Comparison of ENCODE assay signal across 8 mouse cellular contexts in the genomic region with DNA sequence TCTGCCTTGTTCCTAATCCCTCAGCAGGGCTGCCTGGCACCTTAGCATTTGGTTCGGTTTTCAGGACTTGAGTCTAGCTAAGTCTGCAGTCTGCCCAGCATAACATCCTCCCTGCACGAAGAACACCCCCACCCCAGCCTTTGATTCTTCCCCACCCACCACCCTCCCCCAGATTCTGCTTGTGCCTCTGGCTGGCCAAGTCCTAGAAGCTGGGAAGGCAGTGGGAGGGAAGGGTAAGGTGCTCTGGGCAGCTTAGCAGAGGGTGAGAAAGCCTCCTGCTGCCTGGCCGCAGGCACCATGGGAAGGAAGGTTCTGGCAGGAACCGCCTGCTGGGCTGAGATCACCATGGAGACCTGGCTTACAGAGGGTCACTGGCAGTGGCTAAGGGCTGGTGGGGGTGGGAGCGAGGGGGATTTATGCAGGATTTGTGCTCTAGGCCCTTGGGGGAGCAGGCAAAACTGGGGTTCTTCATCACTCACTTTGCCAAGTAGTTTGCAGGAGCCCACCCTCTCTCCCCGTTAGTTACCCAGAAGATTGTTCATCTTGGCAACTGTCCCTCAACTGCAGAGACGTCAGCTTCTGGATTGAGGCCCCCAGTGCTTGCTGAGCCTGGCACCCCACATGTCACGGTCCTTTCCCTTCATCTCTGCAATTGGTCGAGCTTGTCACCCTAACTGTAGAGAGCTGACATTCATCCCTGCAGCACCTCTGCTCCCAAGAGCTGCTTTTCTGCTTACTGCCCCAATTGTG. TPM values are rescaled to one million over a fixed set of nuclear protein-coding genes. Genes with fewer than 3 reads are reported as not detected.
DNase-seq lines count a peak whose midpoint lies in the region; ATAC-seq and TF ChIP-seq lines count a peak whose summit lies in the region.

No protein-coding gene starts in this region.

- peak overlapping the region; percentile 52 for H3K27ac ChIP-seq in kidney, embryonic 16.5 days (ENCODE audit: low read length)
- H3K27ac ChIP-seq in forebrain, embryonic 15.5 days (replicated peaks) = peak overlapping the region; percentile 77
- H3K27ac ChIP-seq in liver, embryonic 13.5 days = peak overlapping the region; percentile 51; the same call in 1 of the 2 replicates

- no peak for TF ChIP-seq POLR2A in brain, embryonic 14.5 days (IDR thresholded peaks at IDR 0.05; ENCODE audit: borderline replicate concordance, extremely low read depth, insufficient read depth, insufficient read length, poor library complexity, severe bottlenecking)

- no peak for TF ChIP-seq CTCF in brain, embryonic 14.5 days (IDR thresholded peaks at IDR 0.05; ENCODE audit: borderline replicate concordance, extremely low read depth, insufficient read depth, insufficient read length)

- no peak for DNase-seq in kidney, adult 9 months
- peak; percentile 84 for DNase-seq in brain, embryonic 14.5 days (ENCODE audit: low read depth)
- DNase-seq in liver, embryonic 13.5 days = no peak
- DNase-seq in urinary bladder, adult 2 months (ENCODE audit: low spot score) = no peak

- no peaks in the 10 kb centered on the region for H3K9me3 ChIP-seq in kidney, embryonic 16.5 days (ENCODE audit: low read length)
- no peaks in the 10 kb centered on the region for H3K9me3 ChIP-seq in forebrain, embryonic 15.5 days
- no peaks in the 10 kb centered on the region for H3K9me3 ChIP-seq in liver, embryonic 13.5 days (replicated peaks)

- H3K4me3 ChIP-seq in kidney, embryonic 16.5 days (ENCODE audit: low read length) = no peak overlapping the region
- H3K4me3 ChIP-seq in forebrain, embryonic 15.5 days = no peak overlapping the region
- no peak overlapping the region for H3K4me3 ChIP-seq in liver, embryonic 13.5 days (replicated peaks)

- 32% methylated on average over 9 of the region's 9 CpGs for WGBS in kidney, embryonic 16.5 days
- WGBS in forebrain, embryonic 15.5 days = 7% methylated on average over 9 of the region's 9 CpGs
- WGBS in liver, embryonic 13.5 days (ENCODE audit: insufficient replicate concordance) = 56% methylated on average over 9 of the region's 9 CpGs

- H3K27me3 ChIP-seq in kidney, embryonic 16.5 days (ENCODE audit: insufficient read depth, low read length) = no peaks in the 10 kb centered on the region
- no peaks in the 10 kb centered on the region for H3K27me3 ChIP-seq in forebrain, embryonic 15.5 days
- no peaks in the 10 kb centered on the region for H3K27me3 ChIP-seq in liver, embryonic 13.5 days

- H3K36me3 ChIP-seq in kidney, embryonic 16.5 days (ENCODE audit: insufficient read depth, low read length) = peaks cover 49% of the 10 kb centered on the region
- H3K36me3 ChIP-seq in forebrain, embryonic 15.5 days = peaks cover 25% of the 10 kb centered on the region; the same call in 1 of the 2 replicates
- peaks cover 6% of the 10 kb centered on the region; the same call in 1 of the 2 replicates for H3K36me3 ChIP-seq in liver, embryonic 13.5 days

- peak; percentile 39 for ATAC-seq in kidney, embryonic 16.5 days (ENCODE audit: low FRiP score, low TSS enrichment)
- peak; percentile 49 for ATAC-seq in forebrain, embryonic 15.5 days (replicated peaks)
- ATAC-seq in liver, embryonic 13.5 days (ENCODE audit: low read depth) = no peak
- ATAC-seq in erythroblast, adult 5-6 weeks (replicated peaks; ENCODE audit: low FRiP score, poor library complexity, severe bottlenecking) = no peak
- ATAC-seq in monocyte, adult 5-6 weeks (replicated peaks; ENCODE audit: insufficient number of reproducible peaks, low FRiP score, low TSS enrichment, poor library complexity, severe bottlenecking) = no peak

- no peak overlapping the region for H3K4me2 ChIP-seq in kidney, embryonic 16.5 days (replicated peaks; ENCODE audit: low read depth, low read length)
- no peak overlapping the region for H3K4me2 ChIP-seq in forebrain, embryonic 15.5 days (replicated peaks)
- H3K4me2 ChIP-seq in liver, embryonic 13.5 days = no peak overlapping the region

- H3K4me1 ChIP-seq in kidney, embryonic 16.5 days (ENCODE audit: insufficient read depth, low read length) = peaks cover 30% of the 10 kb centered on the region
- peaks cover 53% of the 10 kb centered on the region for H3K4me1 ChIP-seq in forebrain, embryonic 15.5 days
- H3K4me1 ChIP-seq in liver, embryonic 13.5 days (replicated peaks) = peaks cover 47% of the 10 kb centered on the region

- peak overlapping the region; percentile 24; the same call in 1 of the 2 replicates for H3K9ac ChIP-seq in kidney, embryonic 16.5 days (replicated peaks; ENCODE audit: low read length)
- peak overlapping the region; percentile 23 for H3K9ac ChIP-seq in forebrain, embryonic 15.5 days (replicated peaks)
- peak overlapping the region; percentile 54; the same call in 1 of the 2 replicates for H3K9ac ChIP-seq in liver, embryonic 13.5 days

RNA-seq across cellular contexts. Expression of a gene that starts 56.1 kb away (rescaled TPM):
- polyA plus RNA-seq in kidney, embryonic 16.5 days (2015; fragmentation: Nextera tagmentation; extraction: Ambion mirVana) = 77.4 and 102 TPM in 2 replicates
- 19.0 and 25.5 TPM in 2 replicates for polyA plus RNA-seq in brain, embryonic 14.5 days (2012; rRNA removed)
- 31.8 and 33.6 TPM in 2 replicates for polyA plus RNA-seq in forebrain, embryonic 15.5 days (2015; fragmentation: Nextera tagmentation; extraction: Ambion mirVana)
- polyA plus RNA-seq in liver, embryonic 13.5 days (2015; fragmentation: Nextera tagmentation; extraction: Ambion mirVana) = 52.3 and 54.0 TPM in 2 replicates
- polyA plus RNA-seq in urinary bladder, adult 2 months (2012; rRNA removed) = 44.4 and 59.3 TPM in 2 replicates
- 49.6 and 78.6 TPM in 2 replicates for total RNA-seq in erythroblast, adult 5-6 weeks (2015; ENCODE audit: low replicate concordance)
- 40.3 and 58.8 TPM in 2 replicates for total RNA-seq in erythroblast, adult 5-6 weeks (2017; ENCODE audit: low replicate concordance)
- total RNA-seq in monocyte, adult 5-6 weeks (2017) = 66.9 to 107 TPM (median 85.9 TPM) in 3 replicates

Comparison
In these comparisons a context has a peak if more than half of its experiments do, and no peak if none do; other contexts are left out.
1. ATAC-seq: peak in kidney, embryonic 16.5 days (single experiment) and forebrain, embryonic 15.5 days (single experiment); none in liver, embryonic 13.5 days (single experiment), erythroblast, adult 5-6 weeks (single experiment) and monocyte, adult 5-6 weeks (single experiment).
2. Peak in every context shown above with its lines, with median percentiles within 50 percentile points of each other: H3K27ac ChIP-seq and H3K9ac ChIP-seq.